Mouse (Mus musculus) naive thymus-derived CD4-positive, alpha-beta T cell, adult 2 months (primary cell): ENCODE data around the gene Cog8.

Source experiments
- DNase-seq: peaks from one replicate; pipeline ENCODE4 v3.0.0-alpha.2; 2011; ENCODE audit warnings: low read depth

Gene Cog8

DNA sequence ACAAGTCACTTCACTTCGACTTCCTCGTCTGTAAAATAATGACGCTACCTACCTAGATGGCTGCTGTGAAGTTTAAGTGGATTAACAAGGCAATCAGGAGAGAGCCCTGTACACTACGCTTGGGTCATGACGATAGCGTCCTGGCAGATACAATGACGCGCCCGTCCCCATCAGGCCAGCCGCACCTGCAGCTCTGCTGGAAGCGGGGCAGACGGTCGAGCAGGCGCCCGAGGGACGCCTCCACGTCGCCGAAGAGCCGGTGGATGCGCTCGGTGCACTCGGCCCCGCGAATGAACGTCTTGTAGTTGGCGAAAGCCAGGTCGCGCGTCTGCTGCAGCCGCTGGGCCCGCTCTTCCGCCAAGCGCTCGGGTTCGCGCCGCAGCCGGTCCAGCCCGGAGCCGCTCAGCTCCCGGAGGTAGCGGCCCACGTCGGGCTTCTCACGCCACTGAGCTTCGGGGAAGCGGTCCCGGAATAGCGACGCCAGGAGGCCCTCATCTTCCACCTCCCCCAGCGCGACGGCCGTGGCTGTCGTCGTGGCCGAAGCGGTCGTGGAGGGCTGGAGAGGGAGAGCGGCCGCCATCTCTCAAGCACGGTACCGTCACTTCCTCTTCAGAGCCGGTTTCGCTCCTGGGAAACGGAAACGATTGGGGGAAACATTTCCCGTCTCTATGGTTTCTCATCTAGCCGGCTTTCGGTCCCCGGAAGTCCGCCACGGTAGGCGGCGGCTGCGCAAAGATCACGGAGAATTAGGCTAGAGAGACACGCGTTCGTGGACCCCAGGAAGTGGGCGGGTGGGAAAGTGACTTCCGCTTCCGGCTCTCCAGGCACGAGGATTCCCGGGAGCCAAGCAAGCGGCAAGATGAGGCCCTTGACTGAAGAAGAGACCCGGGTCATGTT is at the start of gene Cog8, which contains the start of gene Nip7:
Cog8 (minus strand) TSS at position 614 of the 897 bp plus-strand sequence.
Nip7 (plus strand) TSS at position 802 of the 897 bp plus-strand sequence.
- DNase-seq: peak; percentile 95

- peak; percentile 77 for DNase-seq
These were observed 48.1 kb upstream of the Cog8 start for GRCm38 (mm10) chr8:107104547-107104946.

- DNase-seq: no peak
These were observed 44.1 kb upstream of the Cog8 start for GRCm38 (mm10) chr8:107100635-107101034.

- DNase-seq: peak; percentile 93
These were observed 40.0 kb upstream of the Cog8 start, which contains the start of gene Terf2 for GRCm38 (mm10) chr8:107096366-107097036. Gene Terf2 (minus strand): TSS chr8:107096547.

DNA sequence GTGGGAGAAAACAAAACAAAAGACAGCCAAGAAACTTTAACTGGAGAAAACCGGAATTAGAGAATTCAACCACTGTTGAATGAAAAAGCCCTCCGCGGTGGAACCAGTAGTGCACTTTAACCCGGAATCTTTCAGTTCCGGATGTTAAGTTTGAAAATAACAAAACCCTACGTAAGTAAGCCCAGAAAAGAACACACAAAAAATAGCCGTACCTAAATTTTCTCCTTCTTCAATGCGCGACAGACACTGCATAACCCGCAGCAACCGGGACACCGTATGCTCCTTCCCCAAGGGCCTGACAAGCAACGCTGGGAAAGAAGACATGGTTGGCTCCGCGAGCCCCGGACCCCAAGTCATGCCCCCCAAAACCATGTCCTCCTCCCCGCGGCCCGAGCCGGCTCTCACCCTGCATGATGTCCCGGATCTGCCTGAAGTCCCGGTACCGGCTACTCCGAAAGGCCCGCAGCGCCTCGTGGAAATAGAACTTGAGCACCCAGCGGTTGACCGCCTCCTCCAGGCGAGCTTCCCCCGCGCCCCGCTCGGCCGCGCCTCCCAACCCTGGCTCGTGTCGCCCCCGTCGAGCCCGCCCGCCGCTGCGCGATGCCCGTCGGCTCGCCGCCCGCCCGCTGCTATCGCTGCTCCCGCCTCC is 39.4 kb upstream of the Cog8 start:
- peak; percentile 79 for DNase-seq

DNA sequence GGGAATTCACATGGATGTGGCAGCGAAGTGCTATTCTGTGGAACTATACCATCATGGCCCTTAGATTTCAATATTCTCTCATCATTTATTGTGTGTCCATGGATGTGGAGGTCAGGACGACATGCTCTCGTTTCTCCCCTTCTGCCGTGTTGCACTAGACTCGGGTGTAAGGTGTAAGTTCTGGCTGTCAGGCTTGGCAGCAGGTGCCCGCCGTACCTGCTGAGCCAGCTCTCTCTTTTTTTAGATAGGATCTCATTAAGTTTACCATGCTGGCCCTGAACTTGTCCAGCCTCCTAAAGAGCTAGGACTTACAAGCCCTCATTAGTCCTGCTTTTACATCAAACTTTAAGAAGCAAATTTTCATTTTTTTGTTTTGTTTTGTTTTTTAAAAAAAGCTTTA is 34.0 kb upstream of the Cog8 start:
- no peak for DNase-seq

DNA sequence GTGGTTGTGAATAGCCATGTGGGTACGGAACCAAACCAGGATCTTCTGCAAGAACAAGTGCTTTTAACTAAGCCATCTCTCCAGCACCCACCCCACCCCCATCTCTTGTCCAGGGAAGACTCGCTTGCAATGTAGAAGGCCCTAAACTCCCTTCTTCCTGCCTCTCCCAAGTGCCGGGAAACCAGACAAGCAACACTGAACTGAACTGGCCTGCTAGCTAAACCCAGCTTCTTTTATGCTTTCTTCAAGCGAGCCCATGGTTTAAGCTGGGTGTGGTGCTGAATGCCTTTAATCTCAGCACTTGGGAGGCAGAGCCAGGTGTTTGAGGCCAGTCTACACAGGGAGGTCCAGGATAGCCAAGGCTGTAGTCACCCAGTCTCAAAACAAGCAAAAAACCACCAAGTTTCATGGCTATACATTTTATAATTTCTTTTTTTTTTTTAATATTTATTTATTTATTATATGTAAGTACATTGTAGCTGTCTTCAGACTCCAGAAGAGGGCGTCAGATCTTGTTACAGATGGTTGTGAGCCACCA is 32.1 kb upstream of the Cog8 start:
- no peak for DNase-seq

- no peak for DNase-seq
These were observed 29.5 kb upstream of the Cog8 start for GRCm38 (mm10) chr8:107086018-107086417.

DNA sequence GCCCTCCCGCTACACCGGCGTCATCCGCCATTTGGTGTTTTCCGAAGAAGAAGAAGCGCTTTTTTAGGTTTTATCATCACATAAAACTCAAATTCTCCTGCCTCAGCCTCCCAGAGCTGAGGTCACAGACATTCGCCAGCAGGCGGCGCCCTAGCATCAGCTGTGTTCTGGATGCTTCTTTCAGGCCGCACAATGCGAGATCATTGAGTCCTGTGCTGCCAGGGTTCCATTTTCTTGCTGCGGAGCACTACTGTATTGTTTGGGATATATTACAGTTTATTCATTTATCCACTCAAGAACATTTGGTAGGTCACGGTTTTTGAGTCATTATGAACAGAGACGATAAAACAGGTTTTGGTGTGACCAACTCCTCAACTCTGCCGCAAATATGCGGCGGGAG is 28.9 kb upstream of the Cog8 start:
- peak; percentile 42 for DNase-seq

GRCm38 (mm10) chr8:107076239-107076888 is 19.9 kb upstream of the Cog8 start:
- no peak for DNase-seq

- no peak for DNase-seq
These were observed 17.6 kb upstream of the Cog8 start for GRCm38 (mm10) chr8:107074128-107074527.

GRCm38 (mm10) chr8:107073706-107074105 is 17.2 kb upstream of the Cog8 start:
- DNase-seq: no peak

DNA sequence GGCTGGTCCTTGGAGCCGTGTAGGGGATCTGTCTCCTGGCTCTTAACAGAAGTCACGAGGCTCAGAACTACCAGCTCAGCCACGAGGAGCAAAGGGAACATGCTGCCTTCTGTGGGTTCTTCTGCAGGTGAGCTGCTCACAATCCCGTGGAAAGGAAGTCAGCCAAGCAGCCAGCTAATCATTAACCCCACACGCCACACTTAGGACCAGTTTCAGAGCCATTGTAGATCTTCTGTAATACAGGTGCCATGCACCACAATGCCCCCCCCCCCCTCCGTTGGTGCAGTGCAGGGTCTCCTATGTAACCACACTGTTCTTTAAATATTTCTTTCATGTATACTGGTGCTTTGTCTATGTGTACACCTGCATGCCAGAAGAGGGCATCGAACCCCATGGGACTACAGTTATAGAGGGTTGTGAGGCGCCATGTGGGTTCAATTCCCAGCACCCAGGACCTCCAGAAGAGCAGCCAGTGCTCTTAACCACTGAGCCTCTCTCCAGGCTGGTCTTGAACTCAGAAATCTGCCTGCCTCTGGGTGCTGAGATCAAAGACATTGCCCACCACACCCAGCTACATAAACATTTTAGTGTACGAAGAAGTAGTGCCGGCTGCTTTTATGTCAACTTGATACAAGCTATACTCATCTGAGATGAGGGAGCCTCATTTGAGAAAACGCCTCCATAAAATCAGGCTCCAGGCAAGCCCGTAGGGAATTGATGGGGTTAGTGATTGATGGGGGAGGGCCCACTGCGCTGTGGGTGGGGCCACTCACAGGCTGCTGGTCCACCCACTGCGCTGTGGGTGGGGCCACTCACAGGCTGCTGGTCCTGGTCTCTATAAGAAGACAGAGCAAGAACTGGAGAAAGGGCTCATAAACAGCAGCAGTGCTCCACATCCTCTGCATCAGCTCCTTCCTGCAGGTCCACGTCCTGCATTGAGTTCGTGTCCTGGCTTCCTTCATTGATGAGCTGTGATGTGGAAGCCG is 9.3 kb upstream of the Cog8 start, which contains the start of gene Tmed6:
Tmed6 (minus strand) TSS at position 134 of the 986 bp plus-strand sequence.
- DNase-seq: no peak

DNA sequence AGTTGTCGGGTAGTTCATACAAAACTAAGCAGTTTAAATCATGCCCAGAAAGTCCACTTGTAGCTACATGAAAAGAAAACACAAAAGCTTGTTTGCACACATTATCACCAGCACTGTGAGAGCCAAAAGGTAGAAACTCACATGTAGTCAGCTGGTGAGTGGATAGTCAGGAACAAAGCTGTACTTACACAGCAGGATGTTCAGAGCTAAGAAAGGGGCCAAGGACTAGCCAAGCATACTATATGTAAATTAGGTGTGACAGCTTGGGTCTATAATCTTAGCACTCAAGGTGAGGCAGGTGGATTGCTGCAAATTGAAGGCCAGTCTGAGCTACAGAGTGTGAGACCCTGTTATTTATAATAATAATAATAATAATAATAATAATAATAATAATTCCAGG is 6.1 kb upstream of the Cog8 start:
- no peak for DNase-seq

- DNase-seq: no peak
These were observed 482 bp upstream of the Cog8 start for GRCm38 (mm10) chr8:107056973-107057369.

GRCm38 (mm10) chr8:107052046-107052445 is 4.4 kb downstream of the Cog8 start:
- no peak for DNase-seq

DNA sequence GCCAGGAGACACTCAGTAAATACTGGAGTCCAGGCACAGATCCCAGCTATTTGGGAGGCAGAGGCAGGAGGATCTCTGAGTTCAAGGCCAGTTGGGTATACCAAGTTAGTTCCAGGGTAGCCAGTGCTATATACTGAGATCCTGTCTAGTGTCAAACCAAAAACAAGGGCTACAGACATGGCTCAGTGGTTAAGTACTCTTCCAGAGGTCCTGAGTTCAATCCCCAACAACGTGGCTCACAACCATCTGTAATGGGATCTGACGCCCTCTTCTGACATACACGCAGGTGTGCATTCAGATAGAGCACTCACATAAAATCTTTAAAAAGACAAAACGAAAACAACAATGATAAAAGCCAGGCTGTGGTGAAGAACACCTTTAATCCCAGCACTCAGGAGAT is 7.0 kb downstream of the Cog8 start:
- no peak for DNase-seq

- peak; percentile 84 for DNase-seq
These were observed 8.2 kb downstream of the Cog8 start, which contains the start of gene Pdf for GRCm38 (mm10) chr8:107048061-107048941. Gene Pdf (minus strand): TSS chr8:107048614.

DNA sequence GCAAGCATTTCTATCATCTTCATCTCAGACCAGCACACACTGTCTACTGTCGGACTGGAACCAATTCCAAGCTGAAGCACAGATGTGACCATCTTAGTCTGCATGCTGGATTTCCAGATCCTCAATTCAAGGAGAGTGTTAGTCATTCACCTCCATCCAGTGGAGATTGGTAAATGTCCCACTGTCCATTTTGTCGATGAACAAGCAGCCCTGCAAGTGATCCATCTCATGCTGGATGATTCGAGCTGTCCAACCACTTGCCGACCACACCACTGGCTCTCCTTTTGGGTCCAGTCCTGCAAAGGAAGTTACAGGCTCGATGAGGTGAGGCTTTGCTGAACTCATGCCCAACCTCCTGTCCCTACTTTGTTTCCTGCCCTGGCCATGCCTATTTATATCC is 9.5 kb downstream of the Cog8 start:
- no peak for DNase-seq
